Comparison of ENCODE assay signal across 25 mouse cellular contexts in genomic region chr9:39558349-39558647, GRCm38 (mm10). TPM values are rescaled to one million over a fixed set of nuclear protein-coding genes. Genes with fewer than 3 reads are reported as not detected.
A peak's percentile ranks its signal among the peaks of the same experiment; 100 is the strongest.
DNase-seq lines count a peak whose midpoint lies in the region; ATAC-seq lines count a peak whose summit lies in the region.
"Had no signal": no experiment of that assay in that cellular context is flagged by ENCODE, and none has a peak within 500 bp of the region (broad histone marks: within the 10 kb centered on the region; RNA-seq: fewer than 3 reads in every experiment).

No protein-coding gene starts in this region.

- no peaks in the 10 kb centered on the region for H3K9me3 ChIP-seq in embryonic facial prominence, embryonic 10.5 days
- H3K9me3 ChIP-seq in forebrain, embryonic 15.5 days, result no peaks in the 10 kb centered on the region
- no peaks in the 10 kb centered on the region for H3K9me3 ChIP-seq in hindbrain, embryonic 15.5 days
- no peaks in the 10 kb centered on the region for H3K9me3 ChIP-seq in midbrain, embryonic 15.5 days
- H3K9me3 ChIP-seq: heart, embryonic 13.5 days; limb, embryonic 15.5 days had no signal

- no peak overlapping the region for H3K4me3 ChIP-seq in embryonic facial prominence, embryonic 10.5 days
- no peak overlapping the region for H3K4me3 ChIP-seq in forebrain, embryonic 15.5 days
- no peak overlapping the region for H3K4me3 ChIP-seq in hindbrain, embryonic 15.5 days
- H3K4me3 ChIP-seq in midbrain, embryonic 15.5 days, result no peak overlapping the region
- H3K4me3 ChIP-seq: erythroblast, embryonic 14.5 days; heart, embryonic 13.5 days; limb, embryonic 15.5 days; myocyte had no signal

- H3K27me3 ChIP-seq in embryonic facial prominence, embryonic 10.5 days (replicated peaks; ENCODE audit: low read depth, poor library complexity, severe bottlenecking), result no peaks in the 10 kb centered on the region
- H3K27me3 ChIP-seq in forebrain, embryonic 15.5 days, result no peaks in the 10 kb centered on the region
- no peaks in the 10 kb centered on the region for H3K27me3 ChIP-seq in hindbrain, embryonic 15.5 days
- no peaks in the 10 kb centered on the region for H3K27me3 ChIP-seq in midbrain, embryonic 15.5 days (replicated peaks)
- H3K27me3 ChIP-seq: heart, embryonic 13.5 days; limb, embryonic 15.5 days had no signal

- no peaks in the 10 kb centered on the region for H3K36me3 ChIP-seq in embryonic facial prominence, embryonic 10.5 days (replicated peaks)
- no peaks in the 10 kb centered on the region for H3K36me3 ChIP-seq in forebrain, embryonic 15.5 days
- H3K36me3 ChIP-seq in hindbrain, embryonic 15.5 days, result no peaks in the 10 kb centered on the region
- no peaks in the 10 kb centered on the region for H3K36me3 ChIP-seq in midbrain, embryonic 15.5 days (replicated peaks)
- H3K36me3 ChIP-seq: heart, embryonic 13.5 days; limb, embryonic 15.5 days had no signal

- no peak overlapping the region for H3K9ac ChIP-seq in forebrain, embryonic 15.5 days (replicated peaks)
- H3K9ac ChIP-seq in hindbrain, embryonic 15.5 days, result no peak overlapping the region
- no peak overlapping the region for H3K9ac ChIP-seq in midbrain, embryonic 15.5 days
- H3K9ac ChIP-seq: heart, embryonic 13.5 days; limb, embryonic 15.5 days had no signal

- DNase-seq in embryonic facial prominence, embryonic 10.5 days (ENCODE audit: low spot score), result no peak
- DNase-seq in ovary, adult 18-20 months (ENCODE audit: low spot score), result no peak
- no peak for DNase-seq in heart, postnatal 4 days
- DNase-seq in adrenal gland, postnatal 10 days, result no peak
- DNase-seq: adrenal gland, postnatal 25 days; B cell, adult 2 months; cerebellum, adult 2 months; kidney, adult 18-20 months; kidney, postnatal 10 days; lung, postnatal 10 days had no signal

- peak; percentile 51 for ATAC-seq in forebrain, embryonic 15.5 days (replicated peaks)
- peak; percentile 44; the same call in 1 of the 2 replicates for ATAC-seq in hindbrain, embryonic 15.5 days (ENCODE audit: low FRiP score, low read depth)
- ATAC-seq in midbrain, embryonic 15.5 days (replicated peaks), result peak; percentile 71

- 0 out of 2 replicates have a peak, but pooled peaks cover 5% of the 10 kb centered on the region for H3K4me1 ChIP-seq in embryonic facial prominence, embryonic 10.5 days
- peaks cover 17% of the 10 kb centered on the region; the same call in 1 of the 2 replicates for H3K4me1 ChIP-seq in forebrain, embryonic 15.5 days
- H3K4me1 ChIP-seq in hindbrain, embryonic 15.5 days (replicated peaks), result peaks cover 14% of the 10 kb centered on the region
- H3K4me1 ChIP-seq in midbrain, embryonic 15.5 days, result peaks cover 7% of the 10 kb centered on the region; the same call in 1 of the 2 replicates
- H3K4me1 ChIP-seq: heart, embryonic 13.5 days; limb, embryonic 15.5 days had no signal

- no peak overlapping the region for H3K4me2 ChIP-seq in forebrain, embryonic 15.5 days (replicated peaks)
- no peak overlapping the region for H3K4me2 ChIP-seq in hindbrain, embryonic 15.5 days
- H3K4me2 ChIP-seq in midbrain, embryonic 15.5 days, result no peak overlapping the region
- H3K4me2 ChIP-seq: heart, embryonic 13.5 days; limb, embryonic 15.5 days had no signal

- 0 out of 2 replicates have a peak overlapping the region, but pooled peaks have one; percentile 21 for H3K27ac ChIP-seq in embryonic facial prominence, embryonic 10.5 days (replicated peaks)
- peak overlapping the region; percentile 89 for H3K27ac ChIP-seq in forebrain, embryonic 15.5 days (replicated peaks)
- H3K27ac ChIP-seq in hindbrain, embryonic 15.5 days (replicated peaks), result peak overlapping the region; percentile 85
- peak overlapping the region; percentile 89 for H3K27ac ChIP-seq in midbrain, embryonic 15.5 days
- H3K27ac ChIP-seq: heart, embryonic 13.5 days; limb, embryonic 15.5 days had no signal

RNA-seq across cellular contexts. Expression of gene Olfr958, which starts 4.4 kb away (rescaled TPM):
- polyA plus RNA-seq in embryonic facial prominence, embryonic 10.5 days (2016; fragmentation: Nextera tagmentation; extraction: Ambion mirVana), result not detected in 2 replicates
- polyA plus RNA-seq in forebrain, embryonic 15.5 days (2015; fragmentation: Nextera tagmentation; extraction: Ambion mirVana), result not detected in 2 replicates
- polyA plus RNA-seq in hindbrain, embryonic 15.5 days (2015; fragmentation: Nextera tagmentation; extraction: Ambion mirVana), result not detected in 2 replicates
- not detected in 2 replicates for polyA plus RNA-seq in midbrain, embryonic 15.5 days (2015; fragmentation: Nextera tagmentation; extraction: Ambion mirVana)
- total RNA-seq in heart, postnatal 4 days (2021), result not detected
- total RNA-seq in adrenal gland, postnatal 10 days (2021), result not detected
- total RNA-seq: adrenal gland, postnatal 25 days; granulocyte monocyte progenitor cell, adult 5-6 weeks; hematopoietic stem cell, adult 5-6 weeks; layer of hippocampus, postnatal 25 days; left cerebral cortex, postnatal 25 days; megakaryocyte, adult 5-6 weeks had no signal
- polyA plus RNA-seq: cerebellum, adult 2 months; embryonic facial prominence, embryonic 11.5 days; erythroblast, embryonic 14.5 days; heart, embryonic 13.5 days; limb, embryonic 15.5 days; liver, embryonic 16.5 days; myocyte; testis, adult 2 months had no signal

RNA-seq across cellular contexts. Expression of gene Olfr959, which starts 17.1 kb away (rescaled TPM):
- polyA plus RNA-seq in embryonic facial prominence, embryonic 10.5 days (2016; fragmentation: Nextera tagmentation; extraction: Ambion mirVana), result not detected in 2 replicates
- polyA plus RNA-seq in forebrain, embryonic 15.5 days (2015; fragmentation: Nextera tagmentation; extraction: Ambion mirVana), result not detected in 2 replicates
- polyA plus RNA-seq in hindbrain, embryonic 15.5 days (2015; fragmentation: Nextera tagmentation; extraction: Ambion mirVana), result not detected in 2 replicates
- not detected in 2 replicates for polyA plus RNA-seq in midbrain, embryonic 15.5 days (2015; fragmentation: Nextera tagmentation; extraction: Ambion mirVana)
- total RNA-seq in heart, postnatal 4 days (2021), result not detected
- not detected for total RNA-seq in adrenal gland, postnatal 10 days (2021)
- total RNA-seq: adrenal gland, postnatal 25 days; granulocyte monocyte progenitor cell, adult 5-6 weeks; hematopoietic stem cell, adult 5-6 weeks; layer of hippocampus, postnatal 25 days; left cerebral cortex, postnatal 25 days; megakaryocyte, adult 5-6 weeks had no signal
- polyA plus RNA-seq: cerebellum, adult 2 months; embryonic facial prominence, embryonic 11.5 days; erythroblast, embryonic 14.5 days; heart, embryonic 13.5 days; limb, embryonic 15.5 days; liver, embryonic 16.5 days; myocyte; testis, adult 2 months had no signal

RNA-seq across cellular contexts. Expression of gene Olfr957, which starts 42.7 kb away (rescaled TPM):
- polyA plus RNA-seq in embryonic facial prominence, embryonic 10.5 days (2016; fragmentation: Nextera tagmentation; extraction: Ambion mirVana), result not detected in 2 replicates
- polyA plus RNA-seq in forebrain, embryonic 15.5 days (2015; fragmentation: Nextera tagmentation; extraction: Ambion mirVana), result not detected in 2 replicates
- polyA plus RNA-seq in hindbrain, embryonic 15.5 days (2015; fragmentation: Nextera tagmentation; extraction: Ambion mirVana), result not detected in 2 replicates
- polyA plus RNA-seq in midbrain, embryonic 15.5 days (2015; fragmentation: Nextera tagmentation; extraction: Ambion mirVana), result not detected in 2 replicates
- total RNA-seq in heart, postnatal 4 days (2021), result not detected
- total RNA-seq in adrenal gland, postnatal 10 days (2021), result not detected
- total RNA-seq: adrenal gland, postnatal 25 days; granulocyte monocyte progenitor cell, adult 5-6 weeks; hematopoietic stem cell, adult 5-6 weeks; layer of hippocampus, postnatal 25 days; left cerebral cortex, postnatal 25 days; megakaryocyte, adult 5-6 weeks had no signal
- polyA plus RNA-seq: cerebellum, adult 2 months; embryonic facial prominence, embryonic 11.5 days; erythroblast, embryonic 14.5 days; heart, embryonic 13.5 days; limb, embryonic 15.5 days; liver, embryonic 16.5 days; myocyte; testis, adult 2 months had no signal

RNA-seq across cellular contexts. Expression of gene AW551984, which starts 45.9 kb away (rescaled TPM):
- polyA plus RNA-seq in embryonic facial prominence, embryonic 10.5 days (2016; fragmentation: Nextera tagmentation; extraction: Ambion mirVana), result 6.8 and 10.4 TPM in 2 replicates
- 38.8 and 53.5 TPM in 2 replicates for polyA plus RNA-seq in forebrain, embryonic 15.5 days (2015; fragmentation: Nextera tagmentation; extraction: Ambion mirVana)
- polyA plus RNA-seq in hindbrain, embryonic 15.5 days (2015; fragmentation: Nextera tagmentation; extraction: Ambion mirVana), result 158 and 162 TPM in 2 replicates
- 172 and 184 TPM in 2 replicates for polyA plus RNA-seq in midbrain, embryonic 15.5 days (2015; fragmentation: Nextera tagmentation; extraction: Ambion mirVana)
- 1 to 10 TPM; 7.8 to 8.0 TPM for total RNA-seq in heart, postnatal 4 days (2021)
- total RNA-seq in adrenal gland, postnatal 10 days (2021), result 10 to 100 TPM; 15.4 to 20.6 TPM
- total RNA-seq: granulocyte monocyte progenitor cell, adult 5-6 weeks; hematopoietic stem cell, adult 5-6 weeks had no signal
- polyA plus RNA-seq: erythroblast, embryonic 14.5 days had no signal

RNA-seq across cellular contexts. Expression of gene Olfr148, which starts 52.2 kb away (rescaled TPM):
- polyA plus RNA-seq in embryonic facial prominence, embryonic 10.5 days (2016; fragmentation: Nextera tagmentation; extraction: Ambion mirVana), result not detected in 2 replicates
- polyA plus RNA-seq in forebrain, embryonic 15.5 days (2015; fragmentation: Nextera tagmentation; extraction: Ambion mirVana), result not detected in 2 replicates
- polyA plus RNA-seq in hindbrain, embryonic 15.5 days (2015; fragmentation: Nextera tagmentation; extraction: Ambion mirVana), result not detected in 2 replicates
- not detected in 2 replicates for polyA plus RNA-seq in midbrain, embryonic 15.5 days (2015; fragmentation: Nextera tagmentation; extraction: Ambion mirVana)
- total RNA-seq in heart, postnatal 4 days (2021), result not detected
- not detected for total RNA-seq in adrenal gland, postnatal 10 days (2021)
- total RNA-seq: adrenal gland, postnatal 25 days; granulocyte monocyte progenitor cell, adult 5-6 weeks; hematopoietic stem cell, adult 5-6 weeks; layer of hippocampus, postnatal 25 days; left cerebral cortex, postnatal 25 days; megakaryocyte, adult 5-6 weeks had no signal
- polyA plus RNA-seq: cerebellum, adult 2 months; embryonic facial prominence, embryonic 11.5 days; erythroblast, embryonic 14.5 days; heart, embryonic 13.5 days; limb, embryonic 15.5 days; liver, embryonic 16.5 days; myocyte; testis, adult 2 months had no signal

Comparison
In these comparisons a context has a peak if more than half of its experiments do, and no peak if none do; other contexts are left out.
1. H3K27ac ChIP-seq: peak in every context shown above with its lines; median percentile 89 in forebrain, embryonic 15.5 days; 89 in midbrain, embryonic 15.5 days; 85 in hindbrain, embryonic 15.5 days; 21 in embryonic facial prominence, embryonic 10.5 days.